Mouse (Mus musculus) heart, embryonic 14.5 days (tissue): ENCODE results near the gene Casc4. TPM values are rescaled to one million over a fixed set of nuclear protein-coding genes. Genes with fewer than 3 reads are reported as not detected.
A peak's percentile ranks its signal among the peaks of the same experiment; 100 is the strongest.

Source experiments
- ATAC-seq: fragments of 200-750 bp; cut with Nextera tagmentation; 2 replicates; pipeline ENCODE4 v1.8.0; 2017; ENCODE audit warnings: low read depth, moderate TSS enrichment; ENCODE audit not compliant: insufficient number of reproducible peaks, insufficient read depth, low FRiP score
- H3K27ac ChIP-seq, 2 experiments: fragments of 200-500 bp in 1 of 2; fragments of 300-500 bp in 1 of 2; sonication (generic) in 1 of 2; replicated peaks in 1 of 2; 2 replicates each; pipeline ENCODE4 v1.5.1; 2012 to 2014; ENCODE audit warnings: low read depth in 2 of 2, low read length in 2 of 2, control low read depth in 1 of 2, mild to moderate bottlenecking in 1 of 2, mixed read lengths in 1 of 2; ENCODE audit not compliant: control insufficient read depth in 1 of 2, insufficient read depth in 1 of 2
- H3K27me3 ChIP-seq: fragments of 300-500 bp; sonication (generic); 2 replicates; pipeline ENCODE4 v1.6.1; 2014; ENCODE audit warnings: mild to moderate bottlenecking, low read length, control low read depth; ENCODE audit not compliant: control insufficient read depth, insufficient read depth
- H3K36me3 ChIP-seq: fragments of 300-500 bp; sonication (generic); 2 replicates; pipeline ENCODE4 v1.6.1; 2014; ENCODE audit warnings: mild to moderate bottlenecking, control low read depth, low read length, mixed read lengths; ENCODE audit not compliant: control insufficient read depth, insufficient read depth
- H3K4me1 ChIP-seq, 2 experiments: fragments of 200-500 bp in 1 of 2; fragments of 300-500 bp in 1 of 2; sonication (generic) in 1 of 2; 2 replicates each; pipeline ENCODE4 v1.6.1; 2012 to 2014; ENCODE audit warnings: low read length in 2 of 2, control low read depth in 1 of 2, mixed read lengths in 1 of 2; ENCODE audit not compliant: control insufficient read depth in 2 of 2, insufficient read depth in 2 of 2
- H3K4me2 ChIP-seq: fragments of 300-500 bp; sonication (generic); 2 replicates; pipeline ENCODE4 v1.6.1; 2014; ENCODE audit warnings: mild to moderate bottlenecking, low read length
- H3K4me3 ChIP-seq, 2 experiments: fragments of 200-500 bp in 1 of 2; fragments of 300-500 bp in 1 of 2; sonication (generic) in 1 of 2; 2 replicates each; pipeline ENCODE4 v1.5.1; 2012 to 2014; ENCODE audit warnings: low read length in 2 of 2, mild to moderate bottlenecking in 2 of 2, control low read depth in 1 of 2, low read depth in 1 of 2, moderate library complexity in 1 of 2; ENCODE audit not compliant: control insufficient read depth in 1 of 2, insufficient read depth in 1 of 2
- H3K9ac ChIP-seq: fragments of 300-500 bp; sonication (generic); 2 replicates; pipeline ENCODE4 v1.6.1; 2014; ENCODE audit warnings: mild to moderate bottlenecking, low read length
- H3K9me3 ChIP-seq: fragments of 300-500 bp; sonication (generic); 2 replicates; pipeline ENCODE4 v1.6.1; 2016; ENCODE audit warnings: low read length, control low read depth; ENCODE audit not compliant: control insufficient read depth
- WGBS: fragments of 180-500 bp; shearing (Covaris S2); extraction: QIAGEN DNeasy Blood & Tissue Kit; methylation state at CpG from one replicate; pipeline ENCODE4 v1.1.7; 2014; 5-methylcytosine and 5-hydroxymethylcytosine counted together
- polyA plus RNA-seq: library from polyadenylated mRNA; unstranded; fragments of >200 nt; fragmentation: Nextera tagmentation; extraction: Ambion mirVana; gene quantifications from 2 replicates; pipeline ENCODE4 v1.2.1, GENCODE M21; 2014

Casc4 gene
- polyA plus RNA-seq, 1 experiment from 2014 or later: 16.4 TPM

- WGBS: 5% methylated on average over 8 of the region's 8 CpGs
Observed at GRCm38 (mm10) chr2:121957216-121957792, 90.5 kb downstream of the Casc4 start.

More at GRCm38 (mm10) chr2:121957216-121957792, 90.5 kb downstream of the Casc4 start:
- ATAC-seq: no peak
- Histone ChIP-seq H3K9me3 (no peaks in the 10 kb centered on the region), H3K27me3 (no peaks in the 10 kb centered on the region), H3K27ac (peak overlapping the region in 1 of 2 experiments; percentile 97; a peak in 2 of 4 replicates), H3K4me1 (peaks cover 0 to 13% of the 10 kb centered on the region in 2 experiments; a peak in 2 of 4 replicates), H3K36me3 (peaks cover 23% of the 10 kb centered on the region), H3K4me2 (peak overlapping the region; percentile 83), H3K4me3 (peak overlapping the region; percentile 73 to 94; a peak in 3 of 4 replicates), H3K9ac (peak overlapping the region; percentile 98)

Other genes with a start within 250 kb of the Casc4 start
- gene Frmd5, start 59.9 kb upstream of the Casc4 start, polyA plus RNA-seq: 38.9 and 40.8 TPM in 2 replicates
- gene Ctdspl2, start 89.0 kb downstream of the Casc4 start, polyA plus RNA-seq: 35.7 and 40.1 TPM in 2 replicates
- gene Mageb3, start 89.1 kb downstream of the Casc4 start, polyA plus RNA-seq: 0.08 TPM in 1 of 2 replicates, not detected in the other
- gene Eif3j1, start 161.6 kb downstream of the Casc4 start, polyA plus RNA-seq: 11.9 and 13.0 TPM in 2 replicates